Mouse (Mus musculus): ENCODE measurements around the gene 2700097O09Rik.

DNA sequence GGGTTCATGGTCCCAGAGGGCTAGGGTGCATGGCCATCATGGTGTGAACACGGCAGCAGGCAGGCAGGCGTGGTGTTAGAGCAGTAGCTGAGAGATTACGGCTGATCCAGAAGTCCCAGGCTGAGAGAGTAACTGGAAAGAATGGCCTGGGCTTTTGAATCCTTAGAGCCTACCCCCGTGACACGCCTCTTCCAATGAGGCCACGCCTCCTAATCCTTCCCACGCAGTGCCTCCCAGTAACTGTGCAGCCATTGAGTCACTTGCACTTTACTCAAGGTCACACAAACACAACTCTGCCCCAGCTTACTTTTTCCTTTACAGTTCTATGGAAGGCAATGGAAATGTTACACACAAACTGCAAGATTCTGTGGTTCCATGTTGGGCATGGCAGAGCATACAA, 73.8 kb downstream of the 2700097O09Rik start:
- no peak for TF ChIP-seq CTCF (IDR thresholded peaks at IDR 0.05; ENCODE audit: borderline replicate concordance, insufficient read depth, low read depth, low read length)
- no peak for TF ChIP-seq POLR2A (IDR thresholded peaks at IDR 0.05; ENCODE audit: borderline replicate concordance, insufficient read depth, low read length)
